Mouse (Mus musculus) neural tube, embryonic 14.5 days (tissue): ENCODE measurements around the gene P2rx2. TPM values are rescaled to one million over a fixed set of nuclear protein-coding genes. Genes with fewer than 3 reads are reported as not detected.

Source experiments
- ATAC-seq: fragments of 200-750 bp; cut with Nextera tagmentation; 2 replicates; pipeline ENCODE4 v1.8.0; 2017; ENCODE audit warnings: low read depth, mild to moderate bottlenecking, moderate TSS enrichment, moderate library complexity
- H3K27ac ChIP-seq: fragments of 300-500 bp; sonication (generic); 2 replicates; pipeline ENCODE4 v1.5.1; 2014; ENCODE audit warnings: low read depth, mild to moderate bottlenecking, control low read depth, low read length, moderate library complexity, mixed read lengths
- H3K27me3 ChIP-seq: fragments of 300-500 bp; sonication (generic); 2 replicates; pipeline ENCODE4 v1.6.1; 2014; ENCODE audit warnings: low read length; ENCODE audit not compliant: control insufficient read depth, insufficient read depth
- H3K36me3 ChIP-seq: fragments of 300-500 bp; sonication (generic); 2 replicates; pipeline ENCODE4 v1.6.1; 2014; ENCODE audit warnings: low read length, mixed read lengths; ENCODE audit not compliant: control insufficient read depth, insufficient read depth
- H3K4me1 ChIP-seq: fragments of 300-500 bp; sonication (generic); 2 replicates; pipeline ENCODE4 v1.6.1; 2014; ENCODE audit warnings: low read length; ENCODE audit not compliant: control insufficient read depth, insufficient read depth
- H3K4me2 ChIP-seq: fragments of 300-500 bp; sonication (generic); 2 replicates; pipeline ENCODE4 v1.6.1; 2014; ENCODE audit warnings: mild to moderate bottlenecking, low read depth, low read length, control low read depth
- H3K4me3 ChIP-seq: fragments of 300-500 bp; sonication (generic); 2 replicates; pipeline ENCODE4 v1.5.1; 2014; ENCODE audit warnings: low read depth, low read length, control low read depth, mixed read lengths
- H3K9ac ChIP-seq: fragments of 300-500 bp; sonication (generic); replicated peaks from 2 replicates; pipeline ENCODE4 v1.6.1; 2014; ENCODE audit warnings: low read depth, mild to moderate bottlenecking, control low read depth, low read length, mixed read lengths
- H3K9me3 ChIP-seq: fragments of 300-500 bp; sonication (generic); 2 replicates; pipeline ENCODE4 v1.6.1; 2016; ENCODE audit warnings: low read length; ENCODE audit not compliant: control insufficient read depth
- WGBS: fragments of 180-500 bp; shearing (Covaris S2); extraction: QIAGEN DNeasy Blood & Tissue Kit; methylation state at CpG from one replicate; pipeline ENCODE4 v1.1.7; 2014; 5-methylcytosine and 5-hydroxymethylcytosine counted together
- polyA plus RNA-seq: library from polyadenylated mRNA; unstranded; fragments of >200 nt; fragmentation: Nextera tagmentation; extraction: Ambion mirVana; gene quantifications from 2 replicates; pipeline ENCODE4 v1.2.1, GENCODE M21; 2014

Gene P2rx2
- polyA plus RNA-seq, 1 experiment from 2014 or later = 10.0 TPM

GRCm38 (mm10) chr5:110354716-110355115 lies 11.7 kb upstream of the P2rx2 start:
- no peak overlapping the region for H3K4me2 ChIP-seq
- no peak for ATAC-seq
- no peak overlapping the region for H3K9ac ChIP-seq
- no peak overlapping the region for H3K27ac ChIP-seq
- H3K27me3 ChIP-seq = no peaks in the 10 kb centered on the region
- H3K9me3 ChIP-seq = no peaks in the 10 kb centered on the region
- H3K4me1 ChIP-seq = no peaks in the 10 kb centered on the region
- 23% methylated on average over 7 of the region's 7 CpGs for WGBS
- no peak overlapping the region for H3K4me3 ChIP-seq
- H3K36me3 ChIP-seq = no peaks in the 10 kb centered on the region

DNA sequence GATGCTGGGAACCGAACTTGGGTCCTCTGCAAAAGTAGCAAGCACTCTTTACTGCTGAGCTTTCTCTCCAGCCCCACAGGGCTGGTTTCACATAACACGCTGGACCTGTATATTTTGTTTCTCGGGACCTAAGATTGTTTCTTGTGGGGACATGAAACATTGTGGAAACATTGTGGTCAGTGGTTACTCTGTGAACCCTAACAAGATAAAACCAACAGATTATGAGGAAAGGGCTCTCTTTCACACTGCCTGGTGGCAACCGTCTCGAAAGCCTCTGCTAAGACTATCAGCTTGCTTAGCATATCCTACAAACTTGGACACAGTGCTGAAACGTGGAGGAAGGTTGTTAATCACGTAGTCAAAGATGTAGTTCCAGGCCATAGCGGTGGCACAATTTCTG lies 4.0 kb upstream of the P2rx2 start:
- Histone ChIP-seq H3K9me3 (no peaks in the 10 kb centered on the region), H3K4me3 (no peak overlapping the region), H3K4me1 (peaks cover 6% of the 10 kb centered on the region; the same call in 1 of the 2 replicates), H3K9ac (no peak overlapping the region), H3K36me3 (no peaks in the 10 kb centered on the region), H3K27ac (no peak overlapping the region), H3K4me2 (no peak overlapping the region), H3K27me3 (peaks cover 5% of the 10 kb centered on the region; the same call in 1 of the 2 replicates)
- 86% methylated on average over 8 of the region's 8 CpGs for WGBS
- no peak for ATAC-seq

DNA sequence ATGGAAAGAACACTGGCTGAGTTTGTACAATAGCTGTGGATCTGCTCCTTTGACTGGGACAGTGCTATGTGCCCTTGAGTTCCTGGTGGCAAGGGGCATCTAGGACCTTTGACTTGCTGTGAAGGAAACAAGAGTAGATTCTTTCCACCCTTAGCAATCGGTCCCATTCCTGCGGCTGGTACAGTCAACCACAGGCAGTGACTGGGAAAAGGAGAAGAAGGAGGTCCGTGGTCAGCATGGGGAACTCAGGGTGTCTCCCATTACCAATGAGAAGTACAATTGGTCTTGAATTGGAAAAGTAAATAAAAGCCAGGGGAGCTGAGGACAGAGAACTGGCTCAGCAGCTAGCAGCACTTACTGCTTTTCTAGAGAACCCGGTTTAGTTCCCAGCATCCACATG lies 2.5 kb upstream of the P2rx2 start:
- Histone ChIP-seq H3K27ac (no peak overlapping the region), H3K9ac (no peak overlapping the region), H3K4me1 (peaks cover 6% of the 10 kb centered on the region; the same call in 1 of the 2 replicates), H3K27me3 (peaks cover 7% of the 10 kb centered on the region; the same call in 1 of the 2 replicates), H3K36me3 (no peaks in the 10 kb centered on the region), H3K4me2 (no peak overlapping the region), H3K9me3 (no peaks in the 10 kb centered on the region), H3K4me3 (no peak overlapping the region)
- no peak for ATAC-seq
- WGBS = 85% methylated on average over 4 of the region's 4 CpGs

GRCm38 (mm10) chr5:110344524-110344923 lies 1.5 kb upstream of the P2rx2 start, which contains the start of gene Lrcol1:
TSS of gene Lrcol1 (plus strand) at chr5:110344730.
- WGBS = 81% methylated on average over 4 of the region's 4 CpGs

DNA sequence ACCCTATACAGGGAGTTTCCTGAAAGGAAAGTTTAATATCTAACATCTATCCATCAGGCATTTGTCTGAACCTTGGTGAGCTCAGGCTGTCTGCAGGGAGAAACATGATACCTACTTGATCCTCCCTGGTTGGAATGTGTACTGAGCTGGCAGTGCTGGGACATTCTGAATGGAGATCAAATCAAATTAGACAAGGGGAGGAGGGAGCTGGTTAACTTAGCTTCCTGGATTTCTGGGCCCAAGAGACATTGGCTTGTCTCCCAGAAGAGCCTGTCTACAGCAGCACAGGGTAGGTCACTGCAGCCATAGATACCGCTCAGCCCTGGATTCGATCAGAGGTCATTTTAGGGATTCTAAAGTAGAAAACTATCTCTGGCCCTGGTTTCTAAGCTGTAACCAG lies 4.2 kb downstream of the P2rx2 start:
- no peak for ATAC-seq
- no peak overlapping the region for H3K9ac ChIP-seq
- no peaks in the 10 kb centered on the region for H3K9me3 ChIP-seq
- WGBS = 97% methylated on average over 2 of the region's 2 CpGs
- H3K36me3 ChIP-seq = peaks cover 4% of the 10 kb centered on the region; the same call in 1 of the 2 replicates
- H3K4me1 ChIP-seq = peaks cover 6% of the 10 kb centered on the region; the same call in 1 of the 2 replicates
- no peak overlapping the region for H3K4me2 ChIP-seq
- no peak overlapping the region for H3K4me3 ChIP-seq
- peaks cover 7% of the 10 kb centered on the region; the same call in 1 of the 2 replicates for H3K27me3 ChIP-seq
- no peak overlapping the region for H3K27ac ChIP-seq

More at GRCm38 (mm10) chr5:110344524-110344923, 1.5 kb upstream of the P2rx2 start, which contains the start of gene Lrcol1:
- Histone ChIP-seq H3K27me3 (peaks cover 7% of the 10 kb centered on the region; the same call in 1 of the 2 replicates), H3K4me3 (no peak within 1 kb of the TSS), H3K4me2 (no peak within 1 kb of the TSS), H3K36me3 (no peaks in the 10 kb centered on the region), H3K9ac (no peak within 1 kb of the TSS), H3K9me3 (no peaks in the 10 kb centered on the region), H3K4me1 (peaks cover 6% of the 10 kb centered on the region; the same call in 1 of the 2 replicates), H3K27ac (no peak within 1 kb of the TSS)
- no peak for ATAC-seq

- H3K4me2 ChIP-seq = no peak overlapping the region
- WGBS = 91% methylated on average over 3 of the region's 3 CpGs
Measured at GRCm38 (mm10) chr5:110330508-110330907, 12.5 kb downstream of the P2rx2 start.

DNA sequence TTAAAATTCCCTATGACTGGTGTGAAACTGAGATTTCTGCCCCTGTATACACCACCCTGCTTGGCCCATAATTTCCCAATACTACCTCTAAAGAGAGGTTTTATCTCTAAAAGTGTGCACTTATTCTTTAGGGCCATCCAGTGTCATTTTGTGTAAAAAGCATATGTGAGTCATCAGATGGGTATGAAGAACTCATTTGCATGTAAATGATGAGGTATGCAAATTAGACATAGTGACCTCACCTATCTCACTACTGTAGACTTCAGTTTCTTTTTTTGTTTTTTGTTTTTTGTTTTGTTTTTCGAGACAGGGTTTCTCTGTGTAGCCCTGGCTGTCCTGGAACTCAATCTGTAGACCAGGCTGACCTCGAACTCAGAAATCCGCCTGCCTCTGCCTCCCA lies 29.9 kb downstream of the P2rx2 start:
- H3K4me2 ChIP-seq = no peak overlapping the region
- H3K27me3 ChIP-seq = no peaks in the 10 kb centered on the region
- H3K36me3 ChIP-seq = peaks cover 12% of the 10 kb centered on the region
- no peak overlapping the region for H3K27ac ChIP-seq
- H3K4me3 ChIP-seq = no peak overlapping the region
- no peaks in the 10 kb centered on the region for H3K4me1 ChIP-seq
- 96% methylated on average over 3 of the region's 3 CpGs for WGBS
- no peak overlapping the region for H3K9ac ChIP-seq
- ATAC-seq = no peak
- no peaks in the 10 kb centered on the region for H3K9me3 ChIP-seq

More at GRCm38 (mm10) chr5:110330508-110330907, 12.5 kb downstream of the P2rx2 start:
- H3K27ac ChIP-seq = no peak overlapping the region
- H3K9ac ChIP-seq = no peak overlapping the region
- H3K4me3 ChIP-seq = no peak overlapping the region
- ATAC-seq = no peak
- no peaks in the 10 kb centered on the region for H3K9me3 ChIP-seq
- H3K27me3 ChIP-seq = no peaks in the 10 kb centered on the region
- no peaks in the 10 kb centered on the region for H3K4me1 ChIP-seq
- peaks cover 4% of the 10 kb centered on the region; the same call in 1 of the 2 replicates for H3K36me3 ChIP-seq

- H3K27me3 ChIP-seq = no peaks in the 10 kb centered on the region
- H3K4me3 ChIP-seq = no peak overlapping the region
- no peak overlapping the region for H3K27ac ChIP-seq
- H3K9me3 ChIP-seq = no peaks in the 10 kb centered on the region
- H3K4me1 ChIP-seq = no peaks in the 10 kb centered on the region
- 95% methylated on average over 7 of the region's 7 CpGs for WGBS
- H3K36me3 ChIP-seq = peaks cover 12% of the 10 kb centered on the region; the same call in 1 of the 2 replicates
- no peak overlapping the region for H3K9ac ChIP-seq
- no peak overlapping the region for H3K4me2 ChIP-seq
- no peak for ATAC-seq
Measured at GRCm38 (mm10) chr5:110308861-110309260, 34.2 kb downstream of the P2rx2 start.

DNA sequence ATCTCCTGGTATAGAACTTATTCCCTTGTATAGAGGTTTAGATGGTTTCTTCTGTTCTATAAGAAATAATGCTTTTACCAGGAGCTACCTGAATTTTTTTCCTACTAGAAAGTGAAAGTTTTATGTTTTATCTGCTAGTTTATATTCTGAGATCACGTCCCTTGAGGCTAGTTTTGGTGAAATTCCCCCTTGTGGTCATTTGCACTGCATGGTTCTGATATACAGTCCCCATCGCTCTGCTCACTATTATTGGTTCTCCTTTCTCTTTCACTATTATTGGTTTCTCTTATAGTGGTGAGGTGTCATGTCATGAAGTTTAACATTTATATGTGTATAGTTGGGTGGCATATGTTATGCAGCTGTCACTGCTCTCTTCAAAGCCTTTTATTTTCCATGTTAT lies 42.4 kb downstream of the P2rx2 start:
- Histone ChIP-seq H3K9ac (no peak overlapping the region), H3K4me2 (no peak overlapping the region), H3K36me3 (0 out of 2 replicates have a peak, but pooled peaks cover 3% of the 10 kb centered on the region), H3K27me3 (no peaks in the 10 kb centered on the region), H3K4me1 (no peaks in the 10 kb centered on the region), H3K27ac (no peak overlapping the region), H3K4me3 (no peak overlapping the region), H3K9me3 (no peaks in the 10 kb centered on the region)
- WGBS = 99% methylated on average over 2 of the region's 2 CpGs
- ATAC-seq = no peak
